Mouse (Mus musculus) layer of hippocampus, adult 18-20 months (tissue): ENCODE data around the gene Ghrh. TPM values are rescaled to one million over a fixed set of nuclear protein-coding genes. Genes with fewer than 3 reads are reported as not detected.
A peak's percentile ranks its signal among the peaks of the same experiment; 100 is the strongest.
"Not testable (repeated sequence)": the region's sequence is repeated elsewhere in the genome, so short reads cannot be mapped to it uniquely, and the experiment has no call there.

ENCODE experiments used
- DNase-seq, 2 experiments: peaks; one replicate each; pipeline ENCODE4 v3.0.0; 2022; ENCODE audit warnings: low spot score in 2 of 2
- long read RNA-seq: library from polyadenylated mRNA; stranded (forward); transcript quantifications from one replicate; pipeline ENCODE4 v2.0.0, GENCODE M21; 2021
- total RNA-seq, 2 experiments: library from RNA; stranded (reverse); gene quantifications; 2 replicates each; pipeline ENCODE4 v1.2.3; 2021

Ghrh gene
- not detected for total RNA-seq
- long read RNA-seq = 0 reads

GRCm38 (mm10) chr2:157347361-157348159 lies at the start of gene Ghrh:
Gene Ghrh (minus strand): TSS chr2:157347506.
- DNase-seq = peak; percentile 39 to 68

- DNase-seq = no peak
These were observed 48.7 kb upstream of the Ghrh start for GRCm38 (mm10) chr2:157395960-157396359.

- no peak for DNase-seq
These were observed 48.1 kb upstream of the Ghrh start for GRCm38 (mm10) chr2:157395371-157395770.

GRCm38 (mm10) chr2:157394868-157395267 lies 47.6 kb upstream of the Ghrh start:
- DNase-seq = no peak

GRCm38 (mm10) chr2:157393549-157393948 lies 46.2 kb upstream of the Ghrh start:
- DNase-seq = no peak

- no peak for DNase-seq
These were observed 45.0 kb upstream of the Ghrh start for GRCm38 (mm10) chr2:157392331-157392730.

GRCm38 (mm10) chr2:157389591-157389921 lies 42.2 kb upstream of the Ghrh start:
- DNase-seq = no peak

GRCm38 (mm10) chr2:157388901-157389590 lies 41.7 kb upstream of the Ghrh start:
- DNase-seq = not testable (repeated sequence)

- no peak for DNase-seq
These were observed 37.5 kb upstream of the Ghrh start for GRCm38 (mm10) chr2:157384836-157385235.

GRCm38 (mm10) chr2:157376995-157377394 lies 29.7 kb upstream of the Ghrh start:
- no peak for DNase-seq

GRCm38 (mm10) chr2:157375794-157376757 lies 28.8 kb upstream of the Ghrh start:
- DNase-seq = no peak

GRCm38 (mm10) chr2:157375051-157375450 lies 27.7 kb upstream of the Ghrh start:
- no peak for DNase-seq

- DNase-seq = no peak
These were observed 26.4 kb upstream of the Ghrh start for GRCm38 (mm10) chr2:157373681-157374080.

- no peak for DNase-seq
These were observed 24.4 kb upstream of the Ghrh start for GRCm38 (mm10) chr2:157371696-157372095.

GRCm38 (mm10) chr2:157367991-157368390 lies 20.7 kb upstream of the Ghrh start:
- no peak for DNase-seq

- peak; percentile 90 to 95 for DNase-seq
These were observed 20.0 kb upstream of the Ghrh start, which contains the start of gene Manbal for GRCm38 (mm10) chr2:157367184-157367893. Gene Manbal (plus strand): TSS chr2:157367594.

- no peak for DNase-seq
These were observed 19.5 kb upstream of the Ghrh start for GRCm38 (mm10) chr2:157366762-157367161.

GRCm38 (mm10) chr2:157363031-157363430 lies 15.7 kb upstream of the Ghrh start:
- no peak for DNase-seq

GRCm38 (mm10) chr2:157360028-157360427 lies 12.7 kb upstream of the Ghrh start:
- DNase-seq = no peak

- DNase-seq = no peak
These were observed 6.8 kb upstream of the Ghrh start for GRCm38 (mm10) chr2:157354106-157354505.

GRCm38 (mm10) chr2:157353183-157353582 lies 5.9 kb upstream of the Ghrh start:
- DNase-seq = no peak
